Mouse (Mus musculus) lung, postnatal 25 days (tissue): ENCODE data around the gene Gm20388.
"Not testable (repeated sequence)": the region's sequence is repeated elsewhere in the genome, so short reads cannot be mapped to it uniquely, and the experiment has no call there.

Source experiments
- DNase-seq: peaks from one replicate; pipeline ENCODE4 v3.0.0; 2022; ENCODE audit warnings: low spot score

Gm20388 gene

GRCm38 (mm10) chr8:120719586-120720236 lies 809.1 kb downstream of the Gm20388 start:
- DNase-seq, result no peak

DNA sequence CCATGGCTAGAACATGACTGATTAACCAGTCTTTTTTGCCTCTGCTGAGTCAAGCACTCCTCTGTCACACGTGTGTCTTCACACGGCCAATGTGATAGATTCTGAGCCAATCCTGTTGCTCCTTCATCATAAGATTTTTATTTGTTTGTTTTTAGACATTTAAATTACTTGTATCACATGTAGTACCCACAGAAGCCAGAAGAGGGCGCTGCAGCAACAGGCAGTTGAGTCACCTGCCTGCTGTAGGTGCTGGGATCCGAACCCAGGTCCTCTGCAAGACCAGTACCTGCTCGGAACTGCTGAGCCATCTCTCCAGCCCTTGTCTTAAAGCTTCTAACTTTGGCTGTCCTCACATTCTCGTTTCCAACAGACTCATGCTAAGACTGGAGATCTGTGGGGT lies 812.4 kb downstream of the Gm20388 start:
- DNase-seq, result no peak

- DNase-seq, result not testable (repeated sequence)
These were observed 813.5 kb downstream of the Gm20388 start for GRCm38 (mm10) chr8:120724096-120724495.

GRCm38 (mm10) chr8:120724816-120725575 lies 814.4 kb downstream of the Gm20388 start:
- DNase-seq, result peak; percentile 43

DNA sequence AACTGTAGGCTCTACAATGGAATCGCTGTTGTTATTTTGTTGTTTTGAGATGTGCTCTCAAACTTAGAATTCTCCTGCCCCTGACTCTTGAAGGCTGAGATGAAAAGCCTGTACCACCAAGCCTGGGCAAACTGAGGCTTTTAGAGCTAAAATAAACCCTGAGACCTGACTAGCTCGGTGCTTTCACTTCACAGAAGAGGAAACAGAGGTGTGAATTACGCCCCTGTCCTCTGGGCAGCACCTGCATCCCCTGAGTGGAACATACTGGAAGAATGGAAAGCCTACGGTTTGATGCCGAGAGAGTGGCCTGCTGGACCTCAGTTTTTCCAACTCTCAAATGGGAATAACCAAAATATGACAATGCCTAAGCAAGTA lies 814.9 kb downstream of the Gm20388 start:
- no peak for DNase-seq

DNA sequence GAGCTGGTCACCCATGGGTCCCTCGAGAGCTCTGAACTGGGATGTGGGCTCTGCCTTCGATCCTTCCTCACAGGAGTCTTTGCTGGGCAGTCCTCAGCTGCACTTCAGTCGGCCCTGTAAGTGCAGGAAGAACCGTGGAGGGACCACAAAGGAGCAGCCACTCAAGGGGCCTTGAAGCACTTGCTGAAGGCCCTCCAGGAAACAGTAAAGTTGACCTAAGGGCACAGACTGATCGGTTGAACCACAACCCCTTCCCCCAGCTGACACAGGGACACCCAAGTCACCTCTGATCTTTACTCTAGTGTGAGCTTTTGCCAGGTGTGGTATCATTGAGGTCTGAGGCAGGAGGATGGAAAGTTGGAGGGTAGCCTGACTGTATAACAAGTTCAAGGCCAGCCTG lies 815.4 kb downstream of the Gm20388 start:
- DNase-seq, result no peak

- DNase-seq, result no peak
These were observed 818.0 kb downstream of the Gm20388 start for GRCm38 (mm10) chr8:120728488-120729160.

DNA sequence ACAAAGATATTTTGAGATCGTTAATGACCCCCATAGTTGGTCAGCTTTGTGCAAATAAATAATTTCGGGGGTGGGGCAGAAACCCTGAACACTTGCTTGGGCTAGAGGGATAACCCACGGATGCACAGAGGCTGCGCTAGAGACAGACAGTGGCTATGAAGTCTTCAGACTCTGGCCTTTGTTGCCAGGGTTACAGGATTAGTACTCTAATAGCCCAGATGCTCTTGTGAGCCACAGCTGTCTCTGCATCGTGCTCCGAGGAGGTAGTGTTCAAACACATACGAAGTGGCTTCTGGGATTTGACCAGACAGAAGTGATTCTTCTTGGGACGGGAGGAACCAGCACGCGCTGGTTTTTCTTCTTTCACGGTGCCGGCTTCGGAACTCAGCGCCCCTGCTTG lies 820.9 kb downstream of the Gm20388 start:
- DNase-seq, result no peak

GRCm38 (mm10) chr8:120732068-120732467 lies 821.4 kb downstream of the Gm20388 start:
- no peak for DNase-seq

- peak; percentile 87 for DNase-seq
These were observed 825.3 kb downstream of the Gm20388 start, which contains the start of gene Irf8 for GRCm38 (mm10) chr8:120735770-120736481. TSS of gene Irf8 (plus strand) at chr8:120736358.

DNA sequence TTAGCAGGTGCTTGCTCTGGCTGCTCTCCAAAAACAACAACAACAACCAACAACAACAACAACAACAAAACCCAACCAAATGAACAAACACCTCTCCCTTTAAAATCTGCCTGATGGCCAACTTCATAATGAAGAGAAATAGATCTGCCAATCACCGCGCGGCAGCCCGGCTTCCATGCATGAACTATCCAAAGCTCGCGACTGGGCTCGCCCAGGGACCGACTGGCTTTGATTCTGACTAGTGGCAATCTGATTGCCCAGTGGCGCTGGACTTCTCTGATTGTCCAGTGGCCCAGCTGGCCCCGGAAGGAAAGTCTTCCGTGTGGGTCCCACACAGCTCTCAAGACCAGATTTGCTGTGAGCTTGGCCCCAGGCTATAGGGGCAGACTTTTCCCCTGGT lies 825.8 kb downstream of the Gm20388 start:
- no peak for DNase-seq

GRCm38 (mm10) chr8:120737166-120737565 lies 826.5 kb downstream of the Gm20388 start:
- no peak for DNase-seq

GRCm38 (mm10) chr8:120738771-120739170 lies 828.1 kb downstream of the Gm20388 start:
- no peak for DNase-seq

DNA sequence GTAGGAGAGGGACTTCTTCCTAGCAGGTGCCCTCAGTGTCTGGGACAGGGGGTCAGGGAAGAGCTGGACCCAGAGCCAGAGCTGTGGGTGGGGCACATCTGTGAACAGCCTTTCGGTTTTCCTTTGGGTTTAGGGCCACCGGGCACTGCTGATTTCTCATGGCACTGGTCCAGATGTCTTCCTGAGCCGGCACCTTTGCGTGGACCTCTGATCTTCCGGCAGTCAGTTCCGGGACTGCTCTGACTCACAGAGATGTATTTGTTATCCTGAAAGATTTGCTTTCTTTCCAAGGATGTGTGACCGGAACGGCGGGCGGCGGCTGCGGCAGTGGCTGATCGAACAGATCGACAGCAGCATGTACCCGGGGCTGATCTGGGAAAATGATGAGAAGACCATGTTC lies 828.9 kb downstream of the Gm20388 start:
- DNase-seq, result no peak

- no peak for DNase-seq
These were observed 829.9 kb downstream of the Gm20388 start for GRCm38 (mm10) chr8:120740579-120740978.

DNA sequence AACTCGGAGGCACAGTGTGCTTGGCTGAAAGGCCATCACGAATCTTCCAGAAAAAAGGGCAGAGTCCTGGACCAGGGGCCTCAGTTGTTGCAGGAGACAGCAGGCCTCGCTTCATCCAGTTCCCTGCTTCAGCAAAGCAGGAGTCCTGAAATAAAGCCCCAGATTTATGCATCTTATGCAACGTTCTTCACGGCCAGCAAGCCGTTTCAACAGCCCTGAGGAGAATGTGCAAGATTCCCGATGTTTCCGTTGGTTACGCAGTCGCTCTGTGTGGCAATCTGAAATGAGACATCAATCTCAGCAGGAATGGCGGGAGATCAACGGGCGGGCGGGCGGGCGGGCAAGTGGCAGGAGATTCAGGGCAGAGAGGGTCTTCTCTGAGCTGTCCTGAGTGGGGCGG lies 830.4 kb downstream of the Gm20388 start:
- peak; percentile 43 for DNase-seq

DNA sequence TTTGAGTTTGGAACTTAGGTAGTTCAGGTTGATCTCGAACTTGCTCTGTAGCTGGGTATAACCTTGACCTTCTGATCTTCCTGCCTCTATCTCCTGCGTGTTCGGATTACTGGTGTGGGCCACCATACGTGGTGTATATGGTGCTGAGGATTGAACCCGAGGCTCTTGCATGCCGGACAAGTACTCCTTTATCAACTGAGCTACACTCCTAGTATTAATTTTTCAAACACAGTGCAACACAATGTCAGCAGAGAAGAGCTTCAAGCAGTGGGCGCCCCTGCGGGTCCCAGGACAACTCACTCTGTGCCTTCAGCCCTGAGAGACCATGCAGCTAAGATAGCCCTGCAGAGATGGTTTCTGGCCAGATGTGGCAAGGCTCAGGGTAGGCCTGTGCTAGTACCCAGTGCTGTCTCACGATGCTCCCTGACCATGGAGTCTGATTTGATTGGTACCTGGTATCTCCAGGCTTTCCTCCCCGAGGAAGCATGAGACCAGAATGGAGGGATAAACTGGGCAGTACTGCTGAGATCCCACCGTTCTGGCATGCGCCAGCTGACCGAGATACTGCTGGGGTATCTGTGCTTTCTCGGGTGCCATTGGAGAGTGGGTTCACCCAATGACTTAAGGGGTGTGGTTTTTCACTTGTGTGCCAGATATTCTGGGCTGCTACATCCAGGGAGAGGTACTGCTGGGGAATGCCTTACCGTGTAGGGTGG lies 831.3 kb downstream of the Gm20388 start:
- no peak for DNase-seq

DNA sequence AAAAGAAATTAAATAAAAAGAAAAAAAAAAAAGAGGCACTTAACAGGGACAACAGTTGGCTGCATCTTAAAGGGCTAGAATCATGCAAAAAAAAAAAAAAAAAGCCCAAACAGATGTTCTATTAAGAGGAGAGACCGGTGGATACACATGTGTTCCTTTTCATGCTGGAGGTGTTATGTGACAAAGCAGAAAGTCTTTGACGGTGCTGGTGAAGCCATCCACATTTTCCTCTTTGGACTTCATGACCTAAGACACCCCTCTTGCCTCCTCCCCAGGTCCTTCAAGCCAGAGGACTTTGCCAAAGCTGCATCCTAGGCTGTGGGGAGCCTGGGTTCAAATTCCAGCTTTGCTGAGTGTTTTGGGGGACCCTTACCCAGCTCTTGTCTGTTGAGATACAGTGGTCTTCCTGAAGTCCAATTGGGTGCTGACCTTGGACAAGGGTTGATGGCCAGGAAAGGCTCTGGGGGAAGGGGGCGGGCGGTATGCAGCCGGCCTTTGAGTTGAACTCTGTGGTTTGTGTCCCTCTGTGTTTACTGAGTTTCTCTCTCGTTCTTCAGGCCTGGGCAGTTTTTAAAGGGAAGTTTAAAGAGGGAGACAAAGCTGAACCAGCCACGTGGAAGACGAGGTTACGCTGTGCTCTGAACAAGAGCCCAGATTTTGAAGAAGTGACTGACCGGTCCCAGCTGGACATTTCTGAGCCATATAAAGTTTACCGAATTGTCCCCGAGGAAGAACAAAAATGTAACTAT lies 832.7 kb downstream of the Gm20388 start:
- DNase-seq, result peak; percentile 71

DNA sequence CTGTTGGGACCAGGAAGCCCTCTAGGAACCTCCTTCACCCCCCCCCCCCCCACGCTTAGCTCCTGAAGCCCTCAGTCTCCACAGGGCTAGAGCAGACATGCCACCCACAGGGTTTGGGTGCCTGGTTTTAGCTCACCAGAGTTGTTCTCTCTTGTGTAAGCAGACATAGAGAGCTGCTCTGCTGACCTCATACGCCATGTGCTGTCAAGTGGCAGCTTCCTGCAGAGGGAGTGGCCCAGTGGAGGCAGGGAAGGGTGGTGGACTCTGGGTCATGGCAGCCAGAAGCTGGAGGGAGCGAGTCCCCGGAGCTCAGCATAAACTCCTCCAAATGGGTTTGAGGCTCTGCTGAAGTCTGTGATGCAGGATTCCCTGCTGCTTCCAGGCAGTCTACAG lies 833.3 kb downstream of the Gm20388 start:
- peak; percentile 66 for DNase-seq

DNA sequence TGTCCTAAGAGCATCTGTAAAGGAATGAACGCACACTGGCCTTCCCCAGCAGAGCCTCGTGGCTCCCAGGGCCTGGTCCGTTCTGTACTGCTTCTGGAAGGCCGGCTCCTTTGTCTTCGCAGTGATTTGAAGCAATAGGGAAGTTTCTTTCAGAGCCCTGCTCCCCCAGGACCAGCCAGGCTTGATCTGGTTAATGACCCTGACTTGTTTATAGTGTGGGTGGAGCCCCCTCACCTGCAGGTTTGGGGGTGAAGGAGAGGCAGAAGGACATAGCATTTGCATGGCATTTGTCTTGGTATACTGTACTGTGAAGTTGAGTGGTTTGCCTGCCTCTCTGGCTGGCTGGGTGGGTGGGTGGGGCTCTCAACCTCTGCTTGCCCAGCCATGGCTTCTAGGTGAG lies 833.8 kb downstream of the Gm20388 start:
- no peak for DNase-seq

DNA sequence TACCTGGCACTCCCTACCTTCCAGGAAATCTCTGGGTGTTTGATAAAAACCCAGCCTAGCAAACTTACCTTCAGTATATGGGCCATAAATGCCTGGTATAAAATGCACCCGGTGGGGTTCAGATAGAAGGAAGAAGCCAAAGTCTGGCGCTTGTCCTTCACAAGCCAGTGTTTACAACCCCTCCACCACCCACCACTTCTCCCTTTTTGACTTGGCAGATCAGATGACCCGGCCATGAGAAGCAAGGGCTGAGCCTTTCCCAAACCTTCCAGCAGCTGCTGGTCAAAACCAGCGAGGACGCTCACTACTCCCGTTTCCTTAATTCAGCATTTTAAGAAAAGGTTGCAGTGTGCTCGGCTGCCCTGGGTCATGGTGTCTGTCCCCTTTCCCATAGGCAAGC lies 834.6 kb downstream of the Gm20388 start:
- no peak for DNase-seq
